Mouse (Mus musculus): ENCODE results near the gene Tra2b. TPM values are rescaled to one million over a fixed set of nuclear protein-coding genes. Genes with fewer than 3 reads are reported as not detected.
"Not testable (repeated sequence)": the region's sequence is repeated elsewhere in the genome, so short reads cannot be mapped to it uniquely, and the experiment has no call there.

Tra2b gene
- polyA plus RNA-seq, 1 experiment from 2014 or later, result 333 TPM

- WGBS, result 39% methylated on average over 8 of the region's 8 CpGs
- H3K27ac ChIP-seq, result peak overlapping the region; percentile 97
- peak overlapping the region; percentile 95 for H3K4me3 ChIP-seq
- peak overlapping the region; percentile 50 for H3K4me2 ChIP-seq
- no peaks in the 10 kb centered on the region for H3K9me3 ChIP-seq
- H3K36me3 ChIP-seq, result no peaks in the 10 kb centered on the region
- peaks cover 16% of the 10 kb centered on the region for H3K4me1 ChIP-seq
- peak overlapping the region; percentile 56 for H3K9ac ChIP-seq
- H3K27me3 ChIP-seq, result no peaks in the 10 kb centered on the region
- ATAC-seq (ENCODE audit: insufficient number of reproducible peaks, low FRiP score, low TSS enrichment, low read depth), result no peak
Observed at GRCm38 (mm10) chr16:22266384-22266783, 579 bp upstream of the Tra2b start.

GRCm38 (mm10) chr16:22264962-22265848 is 600 bp downstream of the Tra2b start:
- Histone ChIP-seq H3K27ac (peak overlapping the region; percentile 97), H3K4me1 (peaks cover 19% of the 10 kb centered on the region), H3K27me3 (no peaks in the 10 kb centered on the region), H3K4me2 (peak overlapping the region; percentile 60), H3K9ac (peak overlapping the region; percentile 98), H3K4me3 (peak overlapping the region; percentile 95), H3K36me3 (no peaks in the 10 kb centered on the region), H3K9me3 (no peaks in the 10 kb centered on the region)
- WGBS, result under 1% methylated on average over 77 of the region's 81 CpGs
- peak; percentile 67 for ATAC-seq (ENCODE audit: insufficient number of reproducible peaks, low FRiP score, low TSS enrichment, low read depth)

- Histone ChIP-seq H3K27me3 (no peaks in the 10 kb centered on the region), H3K4me2 (peak overlapping the region; percentile 60), H3K9me3 (no peaks in the 10 kb centered on the region), H3K4me1 (peaks cover 19% of the 10 kb centered on the region), H3K27ac (peak overlapping the region; percentile 97), H3K36me3 (no peaks in the 10 kb centered on the region), H3K4me3 (peak overlapping the region; percentile 95), H3K9ac (peak overlapping the region; percentile 98)
- under 1% methylated on average over 16 of the region's 16 CpGs for WGBS
- ATAC-seq (ENCODE audit: insufficient number of reproducible peaks, low FRiP score, low TSS enrichment, low read depth), result no peak
Observed at GRCm38 (mm10) chr16:22264232-22264961, 1.4 kb downstream of the Tra2b start.

GRCm38 (mm10) chr16:22263124-22263523 is 2.7 kb downstream of the Tra2b start:
- Histone ChIP-seq H3K9me3 (no peaks in the 10 kb centered on the region), H3K27me3 (no peaks in the 10 kb centered on the region), H3K36me3 (no peaks in the 10 kb centered on the region), H3K9ac (no peak overlapping the region), H3K27ac (peak overlapping the region; percentile 40; the same call in 1 of the 2 replicates), H3K4me3 (peak overlapping the region; percentile 95), H3K4me1 (peaks cover 19% of the 10 kb centered on the region), H3K4me2 (peak overlapping the region; percentile 60)
- ATAC-seq (ENCODE audit: insufficient number of reproducible peaks, low FRiP score, low TSS enrichment, low read depth), result no peak

GRCm38 (mm10) chr16:22261563-22261962 is 4.2 kb downstream of the Tra2b start:
- H3K9ac ChIP-seq, result no peak overlapping the region
- H3K4me2 ChIP-seq, result no peak overlapping the region
- H3K36me3 ChIP-seq, result no peaks in the 10 kb centered on the region
- ATAC-seq (ENCODE audit: insufficient number of reproducible peaks, low FRiP score, low TSS enrichment, low read depth), result no peak
- H3K27me3 ChIP-seq, result no peaks in the 10 kb centered on the region
- 70% methylated on average over 2 of the region's 2 CpGs for WGBS
- H3K9me3 ChIP-seq, result no peaks in the 10 kb centered on the region
- H3K27ac ChIP-seq, result no peak overlapping the region
- H3K4me3 ChIP-seq, result no peak overlapping the region
- H3K4me1 ChIP-seq, result peaks cover 16% of the 10 kb centered on the region

- Histone ChIP-seq H3K27me3 (no peaks in the 10 kb centered on the region), H3K4me3 (no peak overlapping the region), H3K4me2 (no peak overlapping the region), H3K9me3 (no peaks in the 10 kb centered on the region), H3K27ac (no peak overlapping the region), H3K36me3 (no peaks in the 10 kb centered on the region), H3K4me1 (peaks cover 16% of the 10 kb centered on the region), H3K9ac (no peak overlapping the region)
- ATAC-seq (ENCODE audit: insufficient number of reproducible peaks, low FRiP score, low TSS enrichment, low read depth), result no peak
- 58% methylated on average over 3 of the region's 3 CpGs for WGBS
Observed at GRCm38 (mm10) chr16:22260423-22261143, 5.2 kb downstream of the Tra2b start.

- not testable (repeated sequence) for H3K9ac ChIP-seq; ATAC-seq (ENCODE audit: insufficient number of reproducible peaks, low FRiP score, low TSS enrichment, low read depth); H3K27ac ChIP-seq; H3K9me3 ChIP-seq; H3K27me3 ChIP-seq; H3K4me1 ChIP-seq; H3K4me2 ChIP-seq; H3K4me3 ChIP-seq
- WGBS, result 89% methylated on average over 6 of the region's 6 CpGs
- H3K36me3 ChIP-seq, result peaks cover 48% of the 10 kb centered on the region
Observed at GRCm38 (mm10) chr16:22252255-22252654, 13.6 kb downstream of the Tra2b start.

GRCm38 (mm10) chr16:22250307-22250706 is 15.5 kb downstream of the Tra2b start:
- no peaks in the 10 kb centered on the region for H3K9me3 ChIP-seq
- H3K27me3 ChIP-seq, result no peaks in the 10 kb centered on the region
- H3K36me3 ChIP-seq, result peaks cover 51% of the 10 kb centered on the region
- 84% methylated on average over 5 of the region's 5 CpGs for WGBS
- H3K4me2 ChIP-seq, result no peak overlapping the region
- no peak overlapping the region for H3K4me3 ChIP-seq
- no peaks in the 10 kb centered on the region for H3K4me1 ChIP-seq
- ATAC-seq (ENCODE audit: insufficient number of reproducible peaks, low FRiP score, low TSS enrichment, low read depth), result no peak
- H3K27ac ChIP-seq, result no peak overlapping the region
- H3K9ac ChIP-seq, result no peak overlapping the region

GRCm38 (mm10) chr16:22249754-22250153 is 16.1 kb downstream of the Tra2b start:
- Histone ChIP-seq H3K9ac (no peak overlapping the region), H3K9me3 (no peaks in the 10 kb centered on the region), H3K4me3 (no peak overlapping the region), H3K36me3 (peaks cover 53% of the 10 kb centered on the region), H3K27ac (no peak overlapping the region), H3K27me3 (no peaks in the 10 kb centered on the region), H3K4me1 (no peaks in the 10 kb centered on the region), H3K4me2 (no peak overlapping the region)
- no peak for ATAC-seq (ENCODE audit: insufficient number of reproducible peaks, low FRiP score, low TSS enrichment, low read depth)
- 97% methylated on average over 3 of the region's 3 CpGs for WGBS

GRCm38 (mm10) chr16:22242239-22242866 is 23.5 kb downstream of the Tra2b start:
- H3K4me2 ChIP-seq, result no peak overlapping the region
- H3K36me3 ChIP-seq, result peaks cover 49% of the 10 kb centered on the region
- H3K27me3 ChIP-seq, result no peaks in the 10 kb centered on the region
- H3K4me1 ChIP-seq, result no peaks in the 10 kb centered on the region
- H3K9ac ChIP-seq, result no peak overlapping the region
- no peaks in the 10 kb centered on the region for H3K9me3 ChIP-seq
- H3K4me3 ChIP-seq, result no peak overlapping the region
- 93% methylated on average over 2 of the region's 2 CpGs for WGBS
- no peak for ATAC-seq (ENCODE audit: insufficient number of reproducible peaks, low FRiP score, low TSS enrichment, low read depth)
- H3K27ac ChIP-seq, result no peak overlapping the region

- 78% methylated on average over 6 of the region's 6 CpGs for WGBS
- peaks cover 48% of the 10 kb centered on the region for H3K36me3 ChIP-seq
- ATAC-seq (ENCODE audit: insufficient number of reproducible peaks, low FRiP score, low TSS enrichment, low read depth), result 0 out of 2 replicates have a peak, but pooled peaks have one; percentile 30
Observed at GRCm38 (mm10) chr16:22241376-22242238, 24.2 kb downstream of the Tra2b start.

More at GRCm38 (mm10) chr16:22241376-22242238, 24.2 kb downstream of the Tra2b start:
- Histone ChIP-seq H3K9ac (no peak overlapping the region), H3K4me3 (no peak overlapping the region), H3K27ac (no peak overlapping the region), H3K27me3 (no peaks in the 10 kb centered on the region), H3K4me1 (no peaks in the 10 kb centered on the region), H3K4me2 (no peak overlapping the region), H3K9me3 (no peaks in the 10 kb centered on the region)

Data from limb, embryonic 15.5 days (tissue).